Mouse (Mus musculus) layer of hippocampus, adult 6 months (tissue): ENCODE results near the gene Cenpm. TPM values are rescaled to one million over a fixed set of nuclear protein-coding genes. Genes with fewer than 3 reads are reported as not detected.

Experiments
- long read RNA-seq, 2 experiments: library from polyadenylated mRNA; unstranded; transcript quantifications; one replicate each; pipeline ENCODE4 v2.0.0; 2019 to 2020
- microRNA-seq: library from miRNA; unstranded; fragments of <30 nt; microRNA quantifications from one replicate; pipeline ENCODE4 v1.2.0, GENCODE M21; 2020
- polyA plus RNA-seq: library from polyadenylated mRNA; unstranded; fragments of <200 nt; fragmentation: Nextera tagmentation; gene quantifications from 2 replicates; pipeline ENCODE4 v1.2.3, GENCODE M21; 2021

Cenpm gene
- polyA plus RNA-seq, result 16.3 and 17.6 TPM in 2 replicates
- long read RNA-seq, experiment 1, transcript Cenpm-206 (5 exons, 593 nt), result major isoform, 6 of 10 reads
- long read RNA-seq, experiment 1, partial matches to known transcripts, result 2 of 10 reads
- long read RNA-seq, experiment 1, other reads (novel, unspliced or antisense), result 1 of 10 reads
- long read RNA-seq, experiment 2, transcript Cenpm-206 (5 exons, 593 nt), result major isoform, 8 of 12 reads
- long read RNA-seq, experiment 2, partial matches to known transcripts, result 0 of 12 reads
- long read RNA-seq, experiment 2, other reads (novel, unspliced or antisense), result 4 of 12 reads

GRCm38 (mm10) chr15:82244115-82244804 lies at the start of gene Cenpm:
Gene Cenpm (minus strand): TSS chr15:82244748.

GRCm38 (mm10) chr15:82274593-82274926 lies 30.0 kb upstream of the Cenpm start, which contains the start of gene Sept3:
Gene Sept3 (plus strand): TSS chr15:82274893.

GRCm38 (mm10) chr15:82252097-82252496 lies 7.5 kb upstream of the Cenpm start, which contains the start of gene 1500009C09Rik:
Gene 1500009C09Rik (plus strand): TSS chr15:82252397.

GRCm38 (mm10) chr15:82223657-82224601 lies 20.6 kb downstream of the Cenpm start, which contains the start of gene Tnfrsf13c:
Gene Tnfrsf13c (minus strand): TSS chr15:82224369.

DNA sequence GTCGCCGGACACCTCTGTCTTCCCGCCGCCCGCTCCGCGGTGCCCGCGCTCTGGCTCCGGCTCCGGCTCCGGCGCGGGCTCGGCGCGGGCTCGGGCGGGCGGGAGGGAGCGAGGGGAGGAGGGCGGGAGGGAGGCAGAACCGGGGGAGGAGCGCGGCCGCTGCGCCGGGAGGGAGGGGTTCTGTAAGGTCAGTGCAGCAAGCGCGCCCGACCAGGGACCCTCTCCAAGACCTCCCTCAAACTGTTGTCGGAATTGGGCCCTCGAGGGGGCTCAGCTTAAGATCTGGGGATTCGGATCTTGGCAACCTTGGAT lies 31.8 kb downstream of the Cenpm start, which contains the start of gene Shisa8:
Shisa8 (minus strand) TSS at position 64 of the 312 bp plus-strand sequence.

Small RNA genes within 50 kb of the gene (microRNA-seq; reads per million reads assigned to microRNA genes)
- 25.3 reads per million, percentile 44 among the genes with 10 or more reads in this experiment for gene Mir33

Other genes with a start within 250 kb of the Cenpm start
- gene Desi1, start 210.9 kb downstream of the Cenpm start, polyA plus RNA-seq, result 47.9 and 57.1 TPM in 2 replicates
- gene Snu13, start 197.2 kb downstream of the Cenpm start, polyA plus RNA-seq, result 239 and 241 TPM in 2 replicates
- not detected in 2 replicates for gene 4930407I10Rik, start 185.6 kb downstream of the Cenpm start, polyA plus RNA-seq
- 0.20 and 0.46 TPM in 2 replicates for gene Mei1, start 174.8 kb downstream of the Cenpm start, polyA plus RNA-seq
- gene Ccdc134, start 116.8 kb downstream of the Cenpm start, polyA plus RNA-seq, result 5.4 and 5.5 TPM in 2 replicates
- 50.4 and 52.5 TPM in 2 replicates for gene Srebf2, start 97.6 kb downstream of the Cenpm start, polyA plus RNA-seq
- gene Shisa8, start 31.9 kb downstream of the Cenpm start, polyA plus RNA-seq, result 0.77 and 0.94 TPM in 2 replicates
- 0.36 and 0.52 TPM in 2 replicates for gene Tnfrsf13c, start 20.4 kb downstream of the Cenpm start, polyA plus RNA-seq
- gene 1500009C09Rik, start 7.6 kb upstream of the Cenpm start, polyA plus RNA-seq, result 24.5 and 34.8 TPM in 2 replicates
- gene Sept3, start 30.1 kb upstream of the Cenpm start, polyA plus RNA-seq, result 85.2 and 107 TPM in 2 replicates
- gene Wbp2nl, start 54.2 kb upstream of the Cenpm start, polyA plus RNA-seq, result not detected in 2 replicates
- 32.4 and 37.4 TPM in 2 replicates for gene Naga, start 94.2 kb upstream of the Cenpm start, polyA plus RNA-seq
- gene Pheta2, start 94.2 kb upstream of the Cenpm start, polyA plus RNA-seq, result 0.64 and 0.84 TPM in 2 replicates
- gene Smdt1, start 94.2 kb upstream of the Cenpm start, polyA plus RNA-seq, result 902 and 958 TPM in 2 replicates
- gene Ndufa6, start 109.6 kb upstream of the Cenpm start, polyA plus RNA-seq, result 900 and 946 TPM in 2 replicates
- gene Cyp2d22, start 135.5 kb upstream of the Cenpm start, polyA plus RNA-seq, result 17.5 and 27.3 TPM in 2 replicates
- not detected in 2 replicates for gene Cyp2d11, start 149.3 kb upstream of the Cenpm start, polyA plus RNA-seq
- gene Cyp2d10, start 162.4 kb upstream of the Cenpm start, polyA plus RNA-seq, result not detected in 2 replicates
- not detected in 2 replicates for gene Cyp2d9, start 188.7 kb upstream of the Cenpm start, polyA plus RNA-seq